Mouse (Mus musculus) cerebellum, adult 11-12 months (tissue): ENCODE data around the gene Nprl2.

Source experiments
- DNase-seq: peaks from one replicate; pipeline ENCODE4 v3.0.0; 2022

The Nprl2 gene

GRCm38 (mm10) chr9:107534408-107535202, 7.4 kb upstream of the Nprl2 start:
- peak; percentile 66 for DNase-seq

DNA sequence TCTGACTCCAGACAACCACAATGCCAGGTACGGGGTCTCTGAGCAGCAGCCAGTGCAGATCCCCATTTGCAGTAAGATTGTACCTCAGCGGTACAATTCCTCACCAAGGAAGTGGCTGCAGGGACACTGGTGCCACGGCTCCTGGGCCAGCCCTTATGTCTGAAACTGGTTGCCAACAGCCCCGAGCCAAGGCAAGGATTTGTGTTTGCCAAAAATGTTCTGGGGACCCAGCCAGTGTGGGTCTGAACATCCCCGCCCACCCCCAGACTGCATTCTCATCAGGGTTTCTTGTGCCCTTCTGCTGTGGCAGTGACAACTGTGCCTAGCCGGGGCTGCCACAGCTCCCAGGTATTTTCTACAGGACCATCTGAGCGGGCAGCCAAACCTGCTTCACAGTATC, 3.8 kb upstream of the Nprl2 start:
- DNase-seq: peak; percentile 67

- no peak for DNase-seq
These were observed 3.3 kb upstream of the Nprl2 start for GRCm38 (mm10) chr9:107538711-107539110.

GRCm38 (mm10) chr9:107539940-107540339, 2.1 kb upstream of the Nprl2 start:
- peak; percentile 62 for DNase-seq

GRCm38 (mm10) chr9:107540420-107540819, 1.6 kb upstream of the Nprl2 start:
- peak; percentile 39 for DNase-seq

DNA sequence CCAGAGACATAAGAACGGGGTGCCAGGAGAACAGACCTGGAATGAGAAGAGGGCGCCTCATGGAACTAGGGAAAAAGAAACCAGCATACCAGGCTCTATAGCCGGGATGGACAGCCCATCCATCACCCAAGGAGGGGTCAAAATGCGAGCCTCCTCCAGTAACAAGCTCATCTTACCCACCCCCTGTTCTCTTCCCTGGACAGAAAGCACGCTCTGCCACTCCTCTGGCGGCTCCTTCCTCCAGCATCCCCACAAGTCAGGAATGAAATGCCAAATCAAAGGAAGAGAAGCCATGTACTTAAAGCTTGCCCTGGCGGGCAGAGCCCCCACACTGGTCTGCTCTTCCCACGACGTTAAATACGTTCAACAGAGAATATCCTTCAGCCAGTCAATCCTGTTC, 1.0 kb upstream of the Nprl2 start:
- DNase-seq: no peak

GRCm38 (mm10) chr9:107542352-107542686, 293 bp downstream of the Nprl2 start:
- DNase-seq: no peak

DNA sequence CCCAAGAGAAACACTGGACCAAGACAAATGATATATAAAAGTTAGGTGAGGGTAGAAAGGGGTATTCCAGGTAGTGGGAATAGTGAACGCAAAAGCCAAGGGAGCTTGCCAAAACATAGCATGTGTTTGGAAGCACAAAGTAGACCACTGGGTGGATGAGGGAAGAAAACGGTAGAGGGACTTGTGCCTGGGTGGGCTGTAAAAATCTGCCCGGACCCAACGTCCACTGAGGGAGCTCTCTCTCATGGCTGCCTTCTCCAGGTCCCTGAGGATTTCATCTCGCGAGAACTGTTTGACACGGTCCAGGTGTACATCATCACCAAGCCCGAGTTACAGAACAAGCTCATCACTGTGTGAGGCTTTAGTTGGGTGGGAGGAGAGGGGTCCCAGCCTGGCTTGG, 695 bp downstream of the Nprl2 start:
- peak; percentile 66 for DNase-seq

DNA sequence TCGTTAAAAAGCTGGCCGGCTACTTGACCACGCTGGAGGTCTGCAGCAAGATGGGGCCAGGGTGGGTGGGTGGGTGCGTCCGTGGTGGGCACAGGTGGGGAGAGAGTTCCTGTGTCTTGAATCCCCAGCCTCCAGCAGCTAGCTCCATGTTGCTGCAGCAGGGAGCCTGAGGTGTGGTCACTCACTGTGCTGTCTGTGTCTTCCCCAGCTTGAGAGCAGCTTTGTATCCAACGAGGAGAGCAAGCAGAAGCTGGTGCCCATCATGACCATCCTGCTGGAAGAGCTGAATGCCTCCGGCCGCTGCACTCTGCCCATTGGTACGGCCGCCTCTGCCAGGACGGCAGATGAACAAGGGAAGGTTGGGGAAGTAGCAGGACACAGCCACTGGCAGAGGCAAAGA, 1.3 kb downstream of the Nprl2 start:
- peak; percentile 53 for DNase-seq

DNA sequence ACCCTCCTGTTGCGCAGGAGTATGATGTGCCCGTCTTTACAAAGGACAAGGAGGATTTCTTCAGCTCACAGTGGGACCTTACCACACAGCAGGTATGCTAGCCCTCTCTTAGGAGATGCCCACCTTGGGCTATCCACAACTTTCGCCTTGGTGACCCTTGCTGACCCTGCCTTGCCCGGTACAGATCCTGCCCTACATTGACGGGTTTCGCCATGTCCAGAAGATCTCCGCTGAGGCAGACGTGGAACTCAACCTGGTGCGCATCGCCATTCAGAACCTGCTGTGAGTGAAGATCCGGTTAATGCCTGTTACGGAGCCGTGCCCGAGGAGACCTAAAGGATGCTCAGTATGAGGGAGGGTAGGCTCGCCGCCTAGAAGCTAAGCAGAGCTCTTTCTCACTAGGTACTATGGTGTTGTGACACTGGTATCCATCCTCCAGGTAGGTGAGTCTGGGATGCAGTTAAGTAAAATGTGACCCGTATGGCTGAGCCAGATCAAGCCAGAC, 2.2 kb downstream of the Nprl2 start:
- DNase-seq: no peak

GRCm38 (mm10) chr9:107544729-107545128, 2.7 kb downstream of the Nprl2 start:
- DNase-seq: no peak

DNA sequence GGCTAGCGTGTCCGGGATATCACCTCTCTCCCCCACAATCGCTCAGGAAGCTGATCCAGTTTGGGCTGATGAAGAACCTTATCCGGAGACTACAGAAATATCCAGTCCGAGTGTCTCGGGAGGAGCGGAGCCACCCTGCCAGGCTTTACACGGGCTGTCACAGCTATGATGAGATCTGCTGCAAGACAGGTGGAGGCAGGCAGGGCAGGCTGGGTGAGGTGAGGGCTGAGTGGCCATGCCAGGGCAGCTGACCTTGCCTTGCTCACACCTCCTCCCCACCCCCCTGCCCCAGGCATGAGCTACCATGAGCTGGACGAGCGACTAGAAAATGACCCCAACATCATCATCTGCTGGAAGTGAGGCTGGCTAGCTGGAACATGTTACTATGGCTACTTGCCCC, 3.2 kb downstream of the Nprl2 start:
- DNase-seq: no peak

GRCm38 (mm10) chr9:107545602-107546001, 3.6 kb downstream of the Nprl2 start:
- no peak for DNase-seq

DNA sequence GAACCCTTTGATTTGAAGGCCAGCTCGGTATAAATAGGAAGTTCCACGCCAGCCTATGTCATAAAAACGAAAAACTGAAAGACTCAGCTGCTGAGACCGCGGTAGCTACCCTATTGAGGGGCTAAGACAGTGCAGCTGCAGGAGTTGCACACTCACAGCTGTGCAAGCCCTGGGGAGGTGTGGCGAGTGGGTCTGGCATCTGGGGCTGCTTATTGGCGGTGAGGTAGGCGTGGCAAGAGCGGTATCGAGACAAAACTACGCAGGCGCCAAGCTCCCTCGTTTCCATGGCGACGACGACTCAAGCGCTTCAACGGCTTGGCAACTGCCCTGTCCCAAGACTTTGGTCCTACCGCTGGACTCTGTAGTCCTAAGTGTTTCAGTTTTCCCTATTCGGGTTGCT, 5.0 kb downstream of the Nprl2 start, which contains the start of gene Zmynd10:
Gene Zmynd10, plus strand, starts transcription at position 273 of the 400 bp plus-strand sequence.
- no peak for DNase-seq

- no peak for DNase-seq
These were observed 5.9 kb downstream of the Nprl2 start for GRCm38 (mm10) chr9:107547957-107548356.

DNA sequence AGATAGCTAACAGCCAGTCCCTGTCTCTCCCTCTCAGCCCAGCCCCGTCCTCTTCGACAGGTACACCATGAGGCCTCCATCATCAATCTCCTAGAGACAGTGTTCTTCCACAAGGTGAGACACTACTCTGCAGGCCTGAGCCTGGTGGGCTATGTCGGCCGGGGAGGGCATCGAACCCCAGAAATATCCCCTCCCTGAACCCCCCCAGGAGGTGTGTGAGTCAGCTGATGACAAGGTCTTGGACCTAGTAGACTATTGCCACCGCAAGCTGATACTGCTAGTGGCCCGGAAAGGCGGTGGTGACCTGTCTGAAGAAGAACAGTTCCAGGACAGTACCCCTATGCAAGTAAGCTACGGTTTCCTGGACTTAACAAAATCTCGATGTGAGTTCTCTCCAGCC, 6.8 kb downstream of the Nprl2 start:
- DNase-seq: no peak

- DNase-seq: no peak
These were observed 7.5 kb downstream of the Nprl2 start for GRCm38 (mm10) chr9:107549297-107550074.

GRCm38 (mm10) chr9:107550491-107551116, 8.6 kb downstream of the Nprl2 start:
- no peak for DNase-seq

- DNase-seq: no peak
These were observed 9.3 kb downstream of the Nprl2 start, which contains the start of gene Rassf1 for GRCm38 (mm10) chr9:107551117-107551889. TSS of gene Rassf1 (plus strand) at chr9:107551555.

GRCm38 (mm10) chr9:107551890-107552355, 9.9 kb downstream of the Nprl2 start:
- DNase-seq: no peak

DNA sequence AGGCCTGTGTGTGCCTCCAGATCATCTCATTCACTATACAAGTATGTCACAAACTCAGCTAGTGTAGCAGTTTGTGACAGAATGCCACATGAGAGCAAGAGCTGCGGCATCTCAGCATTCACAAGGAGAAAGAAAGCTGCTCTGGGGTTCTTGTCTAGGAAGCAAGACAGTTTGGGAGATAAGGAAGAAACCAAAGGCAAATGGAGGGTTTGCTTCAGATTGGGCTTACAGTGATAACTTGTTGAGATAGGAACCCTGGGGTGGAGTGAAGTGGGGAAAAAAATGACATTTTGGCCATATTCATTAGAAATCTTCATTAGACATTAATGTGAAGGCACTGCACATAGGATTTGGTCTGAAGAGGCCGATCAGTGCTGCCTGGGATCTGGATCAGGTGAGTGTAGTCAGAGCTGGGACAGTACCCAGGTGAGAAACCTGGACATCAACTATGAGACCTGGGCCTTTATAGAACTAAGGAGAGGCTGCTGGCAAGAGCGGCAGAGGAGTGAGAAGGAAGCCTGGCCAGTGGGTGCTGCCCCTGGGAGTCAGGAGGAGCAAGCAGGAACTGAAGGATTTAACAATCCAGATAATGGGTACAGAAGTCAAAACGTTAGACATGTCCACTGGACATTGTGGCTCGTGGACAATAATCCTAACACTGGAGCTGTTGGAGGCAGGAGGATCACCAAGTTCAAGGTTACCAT, 10.8 kb downstream of the Nprl2 start:
- no peak for DNase-seq
